Mouse (Mus musculus): ENCODE results near the gene Tor1b. TPM values are rescaled to one million over a fixed set of nuclear protein-coding genes. Genes with fewer than 3 reads are reported as not detected.

The Tor1b gene
- total and polyA plus RNA-seq, 3 experiments, result 17.1 to 26.4 (median 23.9) TPM

- peak overlapping the region; percentile 63 for H3K4me3 ChIP-seq
- no peaks in the 10 kb centered on the region for H3K4me1 ChIP-seq (ENCODE audit: control insufficient read depth, insufficient read depth, low read length)
- no peaks in the 10 kb centered on the region for H3K36me3 ChIP-seq (ENCODE audit: control insufficient read depth, insufficient read depth, low read length)
- DNase-seq, result peak; percentile 65 to 71
- WGBS, result 15% methylated on average over 16 of the region's 16 CpGs
- H3K27me3 ChIP-seq (ENCODE audit: control insufficient read depth, insufficient read depth, low read length), result no peaks in the 10 kb centered on the region
- intact Hi-C loops (cut with DNase I), result no loop called here
- H3K27ac ChIP-seq, result peak overlapping the region; percentile 52
- TF ChIP-seq EP300 (IDR thresholded peaks at IDR 0.05; ENCODE audit: insufficient read depth, low read depth, low read length), result 0 out of 2 replicates have a peak, but pooled peaks have one; percentile 57
- peak; percentile 97 for TF ChIP-seq CTCF (IDR thresholded peaks at IDR 0.05)
- peak; percentile 39; the same call in 1 of the 2 replicates for TF ChIP-seq POLR2A (IDR thresholded peaks at IDR 0.05; ENCODE audit: insufficient read depth, low read depth, low read length)
- H3K79me2 ChIP-seq (replicated peaks; ENCODE audit: control insufficient read depth, insufficient read depth, low read length), result no peaks in the 10 kb centered on the region
- H3K9ac ChIP-seq (ENCODE audit: low read depth, low read length), result no peak overlapping the region
Measured at GRCm38 (mm10) chr2:30942603-30943011, 10.2 kb upstream of the Tor1b start.

GRCm38 (mm10) chr2:30952457-30952823 lies 319 bp upstream of the Tor1b start:
- no peak for TF ChIP-seq CTCF (IDR thresholded peaks at IDR 0.05)
- TF ChIP-seq EP300 (IDR thresholded peaks at IDR 0.05; ENCODE audit: insufficient read depth, low read depth, low read length), result no peak
- TF ChIP-seq POLR2A (IDR thresholded peaks at IDR 0.05; ENCODE audit: insufficient read depth, low read depth, low read length), result no peak
- H3K27me3 ChIP-seq (ENCODE audit: control insufficient read depth, insufficient read depth, low read length), result no peaks in the 10 kb centered on the region
- H3K27ac ChIP-seq, result peak overlapping the region; percentile 90
- peaks cover 4% of the 10 kb centered on the region for H3K4me1 ChIP-seq (ENCODE audit: control insufficient read depth, insufficient read depth, low read length)
- peaks cover 3% of the 10 kb centered on the region; the same call in 1 of the 2 replicates for H3K36me3 ChIP-seq (ENCODE audit: control insufficient read depth, insufficient read depth, low read length)
- H3K79me2 ChIP-seq (replicated peaks; ENCODE audit: control insufficient read depth, insufficient read depth, low read length), result no peaks in the 10 kb centered on the region
- intact Hi-C loops (cut with DNase I), result no loop called here
- no peak overlapping the region for H3K9ac ChIP-seq (ENCODE audit: low read depth, low read length)
- no peak for DNase-seq
- 28% methylated on average over 5 of the region's 5 CpGs for WGBS
- H3K4me3 ChIP-seq, result peak overlapping the region; percentile 98

GRCm38 (mm10) chr2:30954797-30955196 lies 2.0 kb downstream of the Tor1b start:
- H3K36me3 ChIP-seq (ENCODE audit: control insufficient read depth, insufficient read depth, low read length), result peaks cover 3% of the 10 kb centered on the region; the same call in 1 of the 2 replicates
- no peaks in the 10 kb centered on the region for H3K79me2 ChIP-seq (replicated peaks; ENCODE audit: control insufficient read depth, insufficient read depth, low read length)
- no peak for TF ChIP-seq EP300 (IDR thresholded peaks at IDR 0.05; ENCODE audit: insufficient read depth, low read depth, low read length)
- no peak overlapping the region for H3K9ac ChIP-seq (ENCODE audit: low read depth, low read length)
- no peaks in the 10 kb centered on the region for H3K27me3 ChIP-seq (ENCODE audit: control insufficient read depth, insufficient read depth, low read length)
- peaks cover 4% of the 10 kb centered on the region for H3K4me1 ChIP-seq (ENCODE audit: control insufficient read depth, insufficient read depth, low read length)
- intact Hi-C loops (cut with DNase I), result no loop called here
- peak in 1 of 2 experiments; percentile 20 for DNase-seq
- H3K27ac ChIP-seq, result no peak overlapping the region
- no peak overlapping the region for H3K4me3 ChIP-seq
- WGBS, result 43% methylated on average over 6 of the region's 6 CpGs

- H3K36me3 ChIP-seq (ENCODE audit: control insufficient read depth, insufficient read depth, low read length), result peaks cover 3% of the 10 kb centered on the region; the same call in 1 of the 2 replicates
- H3K4me3 ChIP-seq, result no peak overlapping the region
- no peak for DNase-seq
- WGBS, result 81% methylated on average over 4 of the region's 4 CpGs
- H3K79me2 ChIP-seq (replicated peaks; ENCODE audit: control insufficient read depth, insufficient read depth, low read length), result no peaks in the 10 kb centered on the region
- intact Hi-C loops (cut with DNase I), result no loop called here
- H3K4me1 ChIP-seq (ENCODE audit: control insufficient read depth, insufficient read depth, low read length), result peaks cover 2% of the 10 kb centered on the region
- H3K27me3 ChIP-seq (ENCODE audit: control insufficient read depth, insufficient read depth, low read length), result no peaks in the 10 kb centered on the region
- no peak overlapping the region for H3K27ac ChIP-seq
- TF ChIP-seq POLR2A (IDR thresholded peaks at IDR 0.05; ENCODE audit: insufficient read depth, low read depth, low read length) (no peak), CTCF (IDR thresholded peaks at IDR 0.05) (no peak), EP300 (IDR thresholded peaks at IDR 0.05; ENCODE audit: insufficient read depth, low read depth, low read length) (no peak)
- H3K9ac ChIP-seq (ENCODE audit: low read depth, low read length), result no peak overlapping the region
Measured at GRCm38 (mm10) chr2:30957511-30957910, 4.8 kb downstream of the Tor1b start.

DNA sequence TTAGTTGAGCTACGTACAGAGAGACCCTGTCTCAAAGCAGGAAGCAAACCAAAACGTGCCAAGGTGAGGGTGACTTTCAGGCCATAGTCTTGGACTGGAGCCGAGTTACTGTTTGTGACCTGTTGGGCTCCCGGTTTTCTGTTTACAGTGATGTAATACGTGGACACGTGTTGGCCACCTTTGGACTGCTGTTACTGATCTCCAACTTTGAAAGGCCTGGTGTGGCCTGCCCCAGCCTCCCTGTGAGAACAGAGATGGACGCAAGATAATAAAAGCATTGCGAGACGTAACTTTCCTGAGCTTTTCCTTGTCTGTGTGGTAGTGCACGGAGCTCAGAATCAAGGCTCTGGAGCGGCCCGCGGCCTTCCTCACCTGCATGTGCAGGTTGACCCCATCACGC lies 6.0 kb downstream of the Tor1b start:
- no peak overlapping the region for H3K9ac ChIP-seq (ENCODE audit: low read depth, low read length)
- WGBS, result 82% methylated on average over 14 of the region's 14 CpGs
- DNase-seq, result no peak
- intact Hi-C loops (cut with DNase I), result no loop called here
- H3K4me3 ChIP-seq, result no peak overlapping the region
- no peak for TF ChIP-seq POLR2A (IDR thresholded peaks at IDR 0.05; ENCODE audit: insufficient read depth, low read depth, low read length)
- no peak for TF ChIP-seq CTCF (IDR thresholded peaks at IDR 0.05)
- no peak for TF ChIP-seq EP300 (IDR thresholded peaks at IDR 0.05; ENCODE audit: insufficient read depth, low read depth, low read length)
- H3K36me3 ChIP-seq (ENCODE audit: control insufficient read depth, insufficient read depth, low read length), result peaks cover 3% of the 10 kb centered on the region; the same call in 1 of the 2 replicates
- H3K4me1 ChIP-seq (ENCODE audit: control insufficient read depth, insufficient read depth, low read length), result no peaks in the 10 kb centered on the region; the same call in 1 of the 2 replicates
- no peaks in the 10 kb centered on the region for H3K27me3 ChIP-seq (ENCODE audit: control insufficient read depth, insufficient read depth, low read length)
- no peaks in the 10 kb centered on the region for H3K79me2 ChIP-seq (replicated peaks; ENCODE audit: control insufficient read depth, insufficient read depth, low read length)
- H3K27ac ChIP-seq, result no peak overlapping the region

GRCm38 (mm10) chr2:30959856-30960255 lies 7.1 kb downstream of the Tor1b start:
- Histone ChIP-seq H3K4me3 (no peak overlapping the region), H3K27me3 (ENCODE audit: control insufficient read depth, insufficient read depth, low read length) (no peaks in the 10 kb centered on the region), H3K4me1 (ENCODE audit: control insufficient read depth, insufficient read depth, low read length) (no peaks in the 10 kb centered on the region), H3K9ac (ENCODE audit: low read depth, low read length) (no peak overlapping the region), H3K27ac (no peak overlapping the region), H3K79me2 (replicated peaks; ENCODE audit: control insufficient read depth, insufficient read depth, low read length) (no peaks in the 10 kb centered on the region), H3K36me3 (ENCODE audit: control insufficient read depth, insufficient read depth, low read length) (no peaks in the 10 kb centered on the region)
- WGBS, result 44% methylated on average over 5 of the region's 5 CpGs
- DNase-seq, result no peak
- intact Hi-C loops (cut with DNase I), result no loop called here
- TF ChIP-seq CTCF (IDR thresholded peaks at IDR 0.05), result no peak
- TF ChIP-seq POLR2A (IDR thresholded peaks at IDR 0.05; ENCODE audit: insufficient read depth, low read depth, low read length), result no peak
- TF ChIP-seq EP300 (IDR thresholded peaks at IDR 0.05; ENCODE audit: insufficient read depth, low read depth, low read length), result no peak

Data from heart, adult 2 months (tissue).